Mouse (Mus musculus): ENCODE measurements around the gene Tex14.

The Tex14 gene

GRCm38 (mm10) chr11:87590841-87591525 lies 186.1 kb downstream of the Tex14 start:
- in situ Hi-C loops (cut with MboI; ENCODE audit: low sequenced_read_pairs), result no loop called here

- in situ Hi-C loops (cut with MboI; ENCODE audit: low sequenced_read_pairs), result no loop called here
Observed at GRCm38 (mm10) chr11:87591526-87592353, 186.9 kb downstream of the Tex14 start, which contains the start of gene Mtmr4. Mtmr4 (plus strand) TSS chr11:87592162.

GRCm38 (mm10) chr11:87592354-87592695 lies 187.5 kb downstream of the Tex14 start:
- in situ Hi-C loops (cut with MboI; ENCODE audit: low sequenced_read_pairs), result no loop called here

GRCm38 (mm10) chr11:87592713-87593598 lies 188.1 kb downstream of the Tex14 start:
- in situ Hi-C loops (cut with MboI; ENCODE audit: low sequenced_read_pairs), result no loop called here

- in situ Hi-C loops (cut with MboI; ENCODE audit: low sequenced_read_pairs), result no loop called here
Observed at GRCm38 (mm10) chr11:87595327-87595841, 190.5 kb downstream of the Tex14 start.

GRCm38 (mm10) chr11:87595976-87596375 lies 191.1 kb downstream of the Tex14 start:
- in situ Hi-C loops (cut with MboI; ENCODE audit: low sequenced_read_pairs), result no loop called here

GRCm38 (mm10) chr11:87596492-87596891 lies 191.6 kb downstream of the Tex14 start:
- in situ Hi-C loops (cut with MboI; ENCODE audit: low sequenced_read_pairs), result no loop called here

- in situ Hi-C loops (cut with MboI; ENCODE audit: low sequenced_read_pairs), result no loop called here
Observed at GRCm38 (mm10) chr11:87597061-87597460, 192.2 kb downstream of the Tex14 start.

- in situ Hi-C loops (cut with MboI; ENCODE audit: low sequenced_read_pairs), result no loop called here
Observed at GRCm38 (mm10) chr11:87599395-87600089, 194.7 kb downstream of the Tex14 start.

- in situ Hi-C loops (cut with MboI; ENCODE audit: low sequenced_read_pairs), result no loop called here
Observed at GRCm38 (mm10) chr11:87600322-87600853, 195.5 kb downstream of the Tex14 start.

GRCm38 (mm10) chr11:87602234-87602633 lies 197.4 kb downstream of the Tex14 start:
- in situ Hi-C loops (cut with MboI; ENCODE audit: low sequenced_read_pairs), result no loop called here

- in situ Hi-C loops (cut with MboI; ENCODE audit: low sequenced_read_pairs), result no loop called here
Observed at GRCm38 (mm10) chr11:87603571-87603970, 198.7 kb downstream of the Tex14 start.

Measured in CH12F3 (cell line).